Mouse (Mus musculus): ENCODE measurements around the gene Rhof.

Rhof gene

DNA sequence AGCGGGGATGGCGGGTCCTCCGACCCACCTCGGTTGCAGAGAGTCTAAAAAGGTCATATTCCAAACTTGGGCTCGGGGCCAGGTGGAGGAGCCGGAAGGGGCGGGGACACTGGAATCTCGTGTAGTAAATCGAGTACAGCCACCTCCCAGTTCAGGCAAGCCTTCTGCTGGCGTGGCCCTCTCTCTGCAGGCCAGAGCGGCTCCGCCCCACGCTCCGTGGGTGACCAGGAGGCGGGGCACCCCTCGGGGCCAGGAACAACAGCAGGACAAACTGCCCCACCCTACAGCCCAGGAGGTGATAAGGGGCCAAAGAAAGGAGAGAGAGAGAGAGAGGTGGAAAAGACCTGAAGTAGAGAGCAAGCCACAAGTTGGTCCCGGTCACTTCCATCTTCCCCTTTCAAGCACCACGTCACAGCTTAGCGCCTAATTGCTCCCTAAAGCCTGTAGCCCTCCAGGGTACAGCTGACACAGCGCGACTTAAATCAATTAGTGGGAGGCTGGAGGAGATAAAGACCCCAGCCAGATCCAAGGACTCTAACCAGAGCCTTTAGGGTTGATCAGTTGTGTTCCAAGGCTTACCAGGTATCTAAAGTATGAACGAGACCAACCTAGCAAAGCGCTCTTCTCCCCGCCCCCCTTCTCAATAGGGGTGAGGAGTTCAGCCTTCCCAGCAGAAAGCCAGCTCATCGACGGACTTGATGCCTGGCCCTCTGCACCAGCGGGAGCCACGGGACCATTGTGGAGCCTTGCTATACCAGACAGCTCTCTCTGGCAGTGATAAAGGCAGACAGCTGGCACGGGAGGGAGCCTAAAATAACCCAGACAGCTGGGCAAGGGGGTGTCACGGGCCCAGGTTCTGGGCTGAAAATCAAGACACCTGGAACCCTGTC lies 3.2 kb upstream of the Rhof start:
- peak; percentile 71 for DNase-seq (ENCODE audit: low spot score)

- no peak for DNase-seq (ENCODE audit: low spot score)
Measured at GRCm38 (mm10) chr5:123134875-123135382, 2.4 kb upstream of the Rhof start.

DNA sequence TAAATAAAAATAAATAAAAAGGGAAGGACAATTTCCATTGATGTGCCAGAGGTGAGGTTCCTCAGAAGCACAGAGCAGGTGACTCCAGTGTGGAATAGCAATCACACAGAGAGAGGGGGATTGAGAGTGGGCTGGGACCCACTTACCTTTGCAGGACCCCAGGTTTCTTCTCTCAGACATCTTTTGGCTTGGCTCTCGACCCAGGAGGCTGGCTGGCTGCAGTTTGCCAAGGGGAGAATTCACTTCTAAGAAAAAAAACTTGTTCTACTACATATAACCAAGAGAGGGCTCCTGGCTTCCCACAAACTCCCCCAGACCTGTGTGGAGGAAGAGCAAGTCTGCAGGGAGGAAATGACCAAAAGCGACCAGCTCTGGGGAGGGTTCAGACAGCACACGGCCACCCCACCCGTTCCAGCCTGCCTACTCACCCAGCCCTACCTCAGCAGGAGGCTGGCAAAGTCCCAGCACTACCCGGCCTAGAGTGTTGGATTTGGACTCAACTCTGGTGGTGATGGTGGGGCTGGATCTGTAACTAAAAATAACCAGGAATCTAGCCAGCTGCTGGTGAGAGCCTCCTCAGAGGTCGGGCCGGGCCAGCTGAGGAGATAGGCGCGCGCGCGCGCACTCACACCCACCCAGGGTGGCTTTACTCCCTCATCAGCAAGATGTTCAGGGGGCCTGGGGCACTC lies 1.8 kb upstream of the Rhof start:
- peak; percentile 14 for DNase-seq (ENCODE audit: low spot score)

DNA sequence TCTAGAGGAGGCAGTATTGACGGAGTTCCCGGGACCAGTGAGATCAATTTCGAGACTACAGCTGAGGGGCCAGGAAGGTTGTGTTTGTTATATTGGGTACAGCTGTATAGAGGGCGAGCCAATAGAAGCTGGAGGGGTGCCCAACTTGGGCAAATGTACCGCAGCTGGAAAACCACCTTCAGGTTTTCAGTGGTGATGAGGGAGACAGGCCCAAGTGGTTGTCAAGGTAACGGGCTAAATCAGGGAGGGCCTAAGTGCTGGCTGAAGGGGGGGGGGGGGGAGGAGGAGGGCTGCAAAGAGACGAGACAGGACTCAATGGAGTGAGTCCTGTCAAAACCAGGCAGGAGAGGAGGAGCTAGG lies 1.3 kb upstream of the Rhof start:
- DNase-seq (ENCODE audit: low spot score) = peak; percentile 41

GRCm38 (mm10) chr5:123133083-123133783 lies 741 bp upstream of the Rhof start:
- DNase-seq (ENCODE audit: low spot score) = peak; percentile 88

DNA sequence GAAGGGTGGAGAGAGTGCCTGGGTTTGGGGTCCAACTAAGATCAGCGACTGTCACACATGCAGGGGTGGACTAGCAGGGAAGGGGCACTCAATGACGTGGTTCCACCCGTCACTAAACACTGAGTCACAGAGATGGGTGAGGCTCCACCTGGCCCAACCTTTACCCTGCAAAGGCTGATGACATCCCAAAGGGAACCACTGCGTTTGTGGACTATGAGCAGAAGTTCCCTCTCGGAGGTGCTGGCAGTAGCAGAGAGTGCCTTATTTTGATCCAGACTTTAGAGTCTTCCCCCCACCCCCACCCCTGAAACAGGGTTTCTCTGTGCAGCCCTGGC lies 1.7 kb downstream of the Rhof start:
- DNase-seq (ENCODE audit: low spot score) = no peak

DNA sequence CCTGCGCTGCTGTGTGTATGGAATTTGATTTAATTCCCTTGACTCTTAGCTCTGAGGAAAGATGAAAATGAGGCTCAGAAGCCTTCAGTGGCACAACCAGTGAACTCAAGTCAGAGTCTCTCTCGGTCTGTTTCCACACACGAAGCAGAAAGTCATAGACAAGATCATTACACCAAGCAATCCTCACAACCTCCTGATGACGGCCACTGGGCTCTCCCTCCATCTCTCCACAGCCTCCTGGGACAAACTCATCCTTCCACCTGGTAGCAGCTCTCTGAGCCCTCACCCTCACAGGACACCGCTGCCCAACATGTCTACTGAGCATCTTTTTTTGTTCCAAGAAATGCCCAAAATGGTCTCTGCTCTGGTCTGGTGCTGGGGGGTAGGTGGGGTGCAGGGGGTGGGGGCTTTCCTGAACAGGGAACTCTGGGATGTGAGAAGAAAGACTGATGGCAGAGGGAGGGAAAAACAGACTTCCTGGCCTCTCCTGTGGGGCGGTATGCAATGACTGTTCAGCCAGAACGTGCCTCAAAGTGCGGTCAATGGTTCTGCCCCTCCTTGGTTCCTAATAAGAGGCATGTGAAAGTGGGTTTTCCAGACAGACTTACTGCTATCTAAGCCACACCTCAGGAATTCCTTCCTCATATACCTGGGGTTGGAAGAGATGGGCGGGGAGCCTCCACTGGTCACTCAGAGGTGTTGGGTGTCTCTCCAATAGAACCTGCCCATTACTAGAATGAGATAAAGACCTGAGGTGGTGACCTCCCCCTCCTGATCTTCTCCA lies 2.3 kb downstream of the Rhof start:
- DNase-seq (ENCODE audit: low spot score) = no peak

DNA sequence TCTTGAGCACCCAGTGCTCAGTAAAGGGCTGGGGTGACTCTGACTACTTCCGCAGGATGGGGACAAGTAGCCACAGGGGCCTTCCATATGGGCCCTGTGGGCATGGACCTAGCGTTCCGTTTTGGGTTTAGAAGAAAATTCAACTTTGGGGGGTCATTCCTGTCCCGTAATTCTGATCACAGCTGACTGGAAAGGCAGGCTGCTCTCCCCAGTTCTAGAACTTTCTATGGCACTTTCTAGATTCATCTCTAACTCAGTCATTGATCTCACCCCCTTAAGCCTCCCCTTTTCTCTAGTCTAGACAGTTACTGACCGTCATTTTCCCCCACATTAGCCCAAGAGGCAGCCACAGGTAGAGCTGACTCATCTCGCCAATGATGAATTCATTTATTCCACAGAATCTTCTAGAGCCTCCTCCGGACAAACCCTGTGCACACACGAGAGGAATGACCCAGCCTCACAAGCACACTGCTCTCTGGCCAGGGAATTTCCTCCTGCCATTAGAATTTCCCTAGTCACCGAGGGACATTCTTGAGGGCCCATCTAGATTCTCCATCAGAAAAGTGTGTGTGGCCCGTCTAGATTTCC lies 3.2 kb downstream of the Rhof start:
- DNase-seq (ENCODE audit: low spot score) = no peak

GRCm38 (mm10) chr5:123128426-123129169 lies 3.9 kb downstream of the Rhof start:
- DNase-seq (ENCODE audit: low spot score) = no peak

- DNase-seq (ENCODE audit: low spot score) = no peak
Measured at GRCm38 (mm10) chr5:123127031-123127430, 5.5 kb downstream of the Rhof start.

GRCm38 (mm10) chr5:123125638-123126406 lies 6.7 kb downstream of the Rhof start:
- no peak for DNase-seq (ENCODE audit: low spot score)

DNA sequence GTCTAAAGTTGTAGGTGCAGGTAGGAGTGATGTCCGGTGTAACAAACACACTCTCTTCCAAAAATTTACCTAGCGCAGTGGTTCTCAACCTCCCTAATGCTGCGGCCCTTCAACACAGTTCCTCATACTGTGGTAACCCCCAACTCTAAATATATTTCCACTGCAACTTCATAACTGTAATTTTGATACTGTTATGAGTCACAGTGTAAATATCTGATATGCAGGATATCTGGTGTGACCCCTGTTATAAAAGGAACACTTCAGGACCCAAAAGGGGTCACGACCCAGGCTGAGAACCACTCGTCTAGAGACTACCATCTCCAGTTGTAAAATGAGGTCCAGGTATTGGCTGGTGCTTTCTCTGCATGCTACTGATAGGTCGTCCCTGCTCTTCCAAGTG lies 7.4 kb downstream of the Rhof start:
- DNase-seq (ENCODE audit: low spot score) = no peak

DNA sequence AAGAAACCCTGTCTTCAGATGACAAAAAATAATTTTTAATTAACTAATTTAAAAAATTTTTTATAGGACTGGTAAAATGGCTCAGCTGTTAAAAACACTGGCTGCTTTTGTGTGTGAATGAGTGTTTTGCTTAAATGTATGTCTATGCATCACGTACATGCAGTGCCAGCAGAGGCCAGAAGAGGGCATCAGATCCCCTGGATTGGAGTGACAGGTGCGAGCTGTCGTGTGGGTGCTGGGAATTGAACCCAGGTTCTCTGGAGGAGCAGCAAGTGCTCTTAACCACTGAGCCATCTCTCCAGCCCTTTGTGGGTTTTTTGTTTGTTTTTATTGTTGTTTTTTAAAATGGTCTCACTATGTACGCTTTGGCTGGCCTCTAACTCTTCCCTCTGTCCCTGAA lies 10.3 kb downstream of the Rhof start:
- DNase-seq (ENCODE audit: low spot score) = no peak

DNA sequence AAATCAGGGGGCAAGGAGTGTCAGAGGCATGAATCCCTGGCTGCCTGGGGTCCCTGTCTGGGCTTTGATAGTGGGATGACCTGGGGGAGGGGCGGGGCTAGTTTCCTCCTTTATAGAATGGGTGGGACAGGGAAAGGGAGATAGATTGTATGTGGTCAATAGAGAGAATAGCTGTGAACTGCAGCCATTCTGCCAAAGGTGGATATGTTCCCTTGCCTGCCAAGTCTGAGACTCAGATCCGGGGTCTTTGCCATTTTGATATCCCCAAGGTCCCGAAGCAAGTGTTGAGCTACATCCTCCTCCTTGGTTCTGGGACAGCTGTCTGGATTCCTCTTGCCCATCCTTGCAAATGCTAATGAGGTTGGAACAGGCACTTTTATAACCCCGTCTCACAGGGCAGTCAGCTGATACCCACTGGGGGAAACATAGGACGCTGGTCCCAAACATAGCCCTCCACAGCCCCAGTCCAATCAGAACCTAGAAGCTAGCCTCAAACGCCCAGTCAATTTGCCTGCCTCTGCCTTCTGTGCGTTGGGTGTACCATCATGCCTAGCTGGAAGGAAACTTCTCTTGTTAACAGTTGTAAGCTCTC lies 11.8 kb downstream of the Rhof start:
- no peak for DNase-seq (ENCODE audit: low spot score)

- DNase-seq (ENCODE audit: low spot score) = no peak
Measured at GRCm38 (mm10) chr5:123118826-123119225, 13.7 kb downstream of the Rhof start.

- DNase-seq (ENCODE audit: low spot score) = no peak
Measured at GRCm38 (mm10) chr5:123117773-123118172, 14.7 kb downstream of the Rhof start.

GRCm38 (mm10) chr5:123117257-123117656 lies 15.2 kb downstream of the Rhof start:
- peak; percentile 88 for DNase-seq (ENCODE audit: low spot score)

GRCm38 (mm10) chr5:123116080-123116479 lies 16.4 kb downstream of the Rhof start:
- DNase-seq (ENCODE audit: low spot score) = no peak

DNA sequence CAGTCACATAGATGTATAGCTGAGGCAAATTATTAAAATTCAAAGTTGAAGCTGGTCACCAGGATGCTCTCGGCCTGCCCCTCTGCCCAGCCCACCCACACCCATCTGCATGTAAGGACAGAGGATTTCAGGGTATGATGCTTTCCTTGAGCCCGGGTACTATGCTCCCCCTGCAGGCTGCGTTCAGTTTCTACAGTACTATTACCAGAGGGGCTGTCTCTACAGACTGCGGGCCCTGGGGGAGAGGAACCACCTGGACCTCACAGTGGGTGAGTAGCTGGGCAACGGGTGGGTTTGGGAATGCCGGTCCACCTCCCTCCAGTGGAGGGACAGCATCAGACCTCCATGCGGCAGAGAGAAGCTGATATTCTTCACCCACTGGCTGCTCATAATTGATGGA lies 17.6 kb downstream of the Rhof start:
- DNase-seq (ENCODE audit: low spot score) = peak; percentile 55

DNA sequence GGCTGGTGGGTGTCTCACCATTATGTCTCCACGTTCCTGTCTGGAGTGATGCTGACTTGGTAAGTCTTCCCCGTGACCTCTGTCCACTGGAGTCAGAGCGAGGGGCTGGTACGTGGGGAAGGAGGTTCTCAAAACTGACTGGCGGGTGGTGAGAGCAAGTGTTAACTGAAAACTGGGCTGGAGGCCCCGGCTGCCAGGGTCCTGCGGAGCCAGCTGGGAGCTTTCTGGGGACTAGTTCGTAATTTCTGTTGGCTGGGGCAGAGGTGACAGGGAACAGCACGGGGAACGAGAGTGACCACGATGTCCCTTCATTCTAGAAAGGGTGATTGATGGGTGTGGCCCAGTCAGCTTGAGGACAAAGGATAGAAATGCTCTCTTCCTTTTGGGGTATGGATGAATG lies 18.4 kb downstream of the Rhof start:
- no peak for DNase-seq (ENCODE audit: low spot score)

All from embryo, embryonic 10 days (tissue).